Mouse (Mus musculus): ENCODE data around the gene Gm10118.
A peak's percentile ranks its signal among the peaks of the same experiment; 100 is the strongest.

Gene Gm10118

DNA sequence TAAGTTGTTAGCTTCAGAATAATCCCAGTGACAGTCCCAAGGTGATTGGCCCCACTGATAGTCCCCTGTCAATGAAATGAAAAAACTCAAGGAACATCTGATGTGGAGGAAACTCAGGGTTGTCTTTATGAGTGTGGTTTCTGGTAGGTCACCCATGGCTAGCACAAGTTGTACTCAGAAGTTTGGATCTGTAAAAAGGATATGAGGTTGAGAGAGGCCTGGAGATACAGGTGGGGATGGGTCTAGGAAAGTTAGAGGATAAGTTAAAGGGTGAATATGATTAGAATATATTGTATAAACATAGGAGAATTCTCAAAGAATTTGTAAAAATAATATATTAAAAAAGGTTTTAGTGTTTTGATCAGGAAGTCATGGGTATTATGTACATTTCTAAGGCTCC, at the start of gene Gm10118:
TSS of gene Gm10118 (minus strand) at position 101 of the 400 bp plus-strand sequence.
- no peak for DNase-seq

DNA sequence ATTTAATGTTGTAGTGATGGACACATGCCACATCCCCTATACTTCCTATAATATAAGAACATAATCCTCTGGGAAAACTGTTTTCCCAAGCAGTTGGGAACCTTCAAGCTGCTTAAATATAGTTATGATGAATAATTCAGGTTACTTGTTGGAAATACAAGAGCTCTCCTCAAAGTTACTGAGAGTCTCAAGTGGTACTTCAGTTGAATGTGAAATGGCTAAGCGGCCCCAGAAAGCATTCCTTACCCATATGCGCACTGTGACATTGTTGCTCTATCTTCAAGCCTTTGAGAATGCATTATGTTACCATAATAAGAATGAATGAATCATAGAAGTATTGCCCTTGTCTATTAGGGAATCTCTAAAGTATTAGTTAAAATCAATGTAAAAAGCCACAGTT, 45.1 kb upstream of the Gm10118 start:
- DNase-seq, result no peak

DNA sequence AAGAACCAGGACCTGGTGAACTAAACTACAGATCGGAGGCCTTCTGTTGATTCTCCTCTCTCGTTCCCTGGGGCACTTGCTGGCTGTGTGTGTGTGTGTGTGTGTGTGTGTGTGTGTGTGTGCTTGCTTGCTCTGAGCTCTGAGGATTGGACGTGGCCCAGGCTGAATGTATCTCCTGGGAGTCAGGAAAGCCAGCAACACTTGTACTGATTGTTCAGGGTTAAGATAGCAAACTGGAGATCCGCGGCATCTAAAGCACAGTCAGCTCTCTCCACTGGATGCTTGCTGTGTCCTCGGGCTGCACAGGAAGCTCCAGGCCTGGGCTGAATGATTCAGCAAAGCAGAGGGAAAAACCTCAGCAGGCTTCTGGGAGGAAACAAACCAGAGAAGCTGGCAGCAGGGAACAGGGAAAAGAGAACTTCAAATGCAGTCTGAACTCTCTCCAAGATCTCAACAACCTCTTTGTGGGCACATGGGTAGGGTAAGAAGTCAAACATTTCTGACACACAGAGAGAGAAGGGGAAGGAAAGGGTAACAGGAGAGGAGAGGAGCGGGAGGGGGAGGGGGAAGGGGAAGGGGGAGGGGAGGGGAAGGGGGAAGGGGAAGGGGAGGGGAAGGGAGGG, 27.2 kb upstream of the Gm10118 start:
- DNase-seq, result peak; percentile 57 to 58

DNA sequence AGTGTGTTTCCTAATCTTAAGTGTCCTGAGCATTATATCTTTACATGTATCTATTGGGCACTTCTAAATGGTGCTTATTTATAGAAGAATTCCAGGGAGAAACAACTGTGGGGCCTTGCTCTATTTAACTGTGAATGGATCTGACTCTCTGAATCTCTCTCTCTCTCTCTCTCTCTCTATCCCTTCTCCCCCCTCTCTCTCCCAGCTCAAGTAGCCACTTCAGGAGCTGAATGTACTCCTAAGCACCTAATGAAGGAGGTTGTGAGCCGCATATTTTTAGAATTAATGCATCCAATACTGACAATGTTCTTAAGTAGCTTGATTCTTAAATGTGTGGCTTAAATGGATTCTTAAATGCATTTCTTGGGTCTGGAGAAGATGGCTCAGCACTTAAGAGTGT, 24.2 kb upstream of the Gm10118 start:
- no peak for DNase-seq

DNA sequence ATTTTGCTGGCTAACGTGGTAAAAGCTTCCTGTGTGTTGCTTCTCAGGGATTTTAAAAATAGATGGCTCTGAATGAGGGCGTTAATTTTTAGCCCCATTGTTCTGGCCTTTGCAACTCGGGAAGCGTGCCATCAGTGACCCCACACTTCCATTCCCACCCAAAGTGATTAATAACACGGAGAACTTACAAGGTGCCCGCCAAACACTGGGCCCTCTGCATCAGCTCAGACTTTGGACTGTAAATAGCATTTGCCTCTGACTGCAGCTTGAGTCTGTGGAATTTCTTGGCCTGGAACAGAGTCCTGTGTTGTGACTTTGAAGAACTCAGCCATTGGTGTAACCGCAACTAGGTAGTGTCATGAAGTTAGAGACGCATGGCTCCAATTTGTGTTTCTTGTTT, 23.6 kb upstream of the Gm10118 start:
- no peak for DNase-seq

DNA sequence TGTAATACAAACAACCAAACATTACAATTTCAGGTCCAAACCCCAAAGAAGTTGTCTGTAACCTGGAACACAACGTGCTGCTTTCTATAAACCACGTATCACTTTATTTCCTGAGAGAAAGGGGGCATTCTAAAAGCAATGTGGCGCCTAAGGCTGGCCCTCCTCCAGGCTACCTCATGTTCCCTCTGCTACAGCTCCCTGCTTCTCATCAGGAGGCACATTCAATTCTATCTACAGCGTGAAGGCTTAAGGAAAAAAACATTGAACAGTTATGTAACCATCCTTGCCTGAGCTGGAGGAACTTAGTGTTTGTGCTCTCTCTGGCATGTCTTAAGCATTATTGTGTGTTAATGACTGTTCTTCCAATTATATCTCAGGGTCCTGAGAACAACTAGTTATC, 20.0 kb upstream of the Gm10118 start:
- DNase-seq, result peak; percentile 20 to 56

DNA sequence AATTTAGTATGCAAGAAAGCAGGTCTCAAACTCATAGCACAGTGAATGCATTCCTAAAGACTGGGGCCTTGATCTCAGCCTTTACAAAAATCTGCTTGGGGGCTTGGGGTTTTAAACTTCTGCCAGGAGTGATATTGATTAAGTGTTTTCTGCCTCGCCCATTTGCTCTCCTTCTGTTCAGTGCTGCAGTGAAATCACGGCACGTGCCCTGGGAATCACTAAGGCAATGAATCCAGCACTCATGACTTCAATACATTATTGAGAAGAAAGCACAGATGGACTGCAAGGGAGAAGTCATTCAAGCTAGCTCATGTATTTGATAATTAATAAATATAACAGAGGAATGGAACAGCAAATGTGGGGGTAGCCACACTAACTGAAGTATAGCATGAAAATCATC, 18.3 kb upstream of the Gm10118 start:
- DNase-seq, result no peak

DNA sequence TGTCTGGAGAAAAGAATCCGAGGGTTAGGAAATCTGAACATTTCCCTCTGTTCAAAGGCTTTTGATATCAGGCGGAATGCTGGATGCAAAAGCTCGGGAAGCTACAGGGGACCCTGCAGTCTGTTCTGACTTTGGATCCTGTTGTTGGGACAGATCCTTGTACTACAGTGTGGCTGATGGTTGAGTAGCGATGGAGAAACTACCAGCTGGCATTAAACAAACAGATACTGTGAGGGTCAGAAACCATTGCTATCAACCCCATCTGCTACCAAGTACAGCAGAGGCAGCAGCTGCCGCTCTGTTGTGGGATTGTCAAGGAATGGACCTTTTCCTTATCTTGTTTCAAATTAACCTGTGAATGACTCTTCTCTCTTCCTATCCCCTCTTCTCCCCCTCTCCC, 6.7 kb upstream of the Gm10118 start:
- peak; percentile 43 to 58 for DNase-seq

DNA sequence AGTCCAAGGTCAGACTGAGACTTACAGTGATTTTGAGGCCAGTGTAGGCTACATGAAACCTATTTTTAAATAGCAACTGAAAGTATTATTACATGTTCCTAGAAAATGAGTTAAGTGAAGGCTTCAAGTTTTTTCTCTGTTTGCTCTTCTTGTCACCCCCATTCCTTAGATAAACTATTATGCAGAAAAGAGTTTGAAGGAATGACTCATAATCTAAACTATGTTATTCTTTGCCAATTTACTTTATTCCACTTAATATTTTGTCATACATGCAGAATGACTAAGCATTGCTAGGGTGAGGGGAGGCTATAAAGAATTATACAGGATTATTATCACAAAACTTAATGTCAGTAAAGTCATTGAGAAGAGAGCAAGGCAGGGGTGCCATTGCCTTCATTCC, 18.4 kb downstream of the Gm10118 start:
- DNase-seq, result no peak

DNA sequence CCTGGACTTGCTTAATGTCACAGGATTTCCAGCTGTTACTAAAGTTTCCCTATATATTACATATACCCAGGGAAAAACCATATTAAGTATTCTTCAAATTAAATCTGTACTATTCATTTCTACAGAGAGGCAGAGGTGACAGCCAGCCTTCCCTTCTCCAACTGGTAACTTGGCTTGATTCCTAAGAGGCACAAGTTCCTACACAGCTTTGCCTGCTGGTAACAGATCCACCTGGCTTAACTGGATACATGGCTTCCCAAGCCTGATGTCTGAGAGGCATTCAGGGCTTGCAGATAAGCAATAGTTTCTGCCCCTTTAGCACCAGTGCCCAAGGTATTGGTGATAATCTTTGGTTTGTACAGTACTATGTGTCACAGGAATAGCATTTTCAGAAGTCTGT, 27.3 kb downstream of the Gm10118 start:
- DNase-seq, result peak; percentile 10 to 43

DNA sequence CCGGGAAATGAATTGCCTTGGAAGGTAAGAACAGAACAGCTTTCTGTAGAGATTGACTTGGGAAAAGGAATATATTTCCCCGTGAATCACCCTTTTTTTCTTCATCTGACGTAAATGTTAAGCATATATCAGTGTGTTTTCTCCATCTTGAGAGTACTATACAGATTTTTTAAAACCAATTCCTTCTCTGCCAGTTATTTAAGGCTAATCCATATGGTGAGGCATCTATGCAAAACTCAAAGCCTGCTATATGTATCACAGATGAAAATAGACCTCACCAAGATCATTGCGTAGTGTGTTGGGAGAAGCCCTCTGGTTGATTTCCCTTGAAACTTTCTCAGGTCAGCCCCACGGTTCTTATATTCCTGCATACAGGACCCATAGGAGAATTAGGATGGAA, 32.6 kb downstream of the Gm10118 start:
- no peak for DNase-seq

DNA sequence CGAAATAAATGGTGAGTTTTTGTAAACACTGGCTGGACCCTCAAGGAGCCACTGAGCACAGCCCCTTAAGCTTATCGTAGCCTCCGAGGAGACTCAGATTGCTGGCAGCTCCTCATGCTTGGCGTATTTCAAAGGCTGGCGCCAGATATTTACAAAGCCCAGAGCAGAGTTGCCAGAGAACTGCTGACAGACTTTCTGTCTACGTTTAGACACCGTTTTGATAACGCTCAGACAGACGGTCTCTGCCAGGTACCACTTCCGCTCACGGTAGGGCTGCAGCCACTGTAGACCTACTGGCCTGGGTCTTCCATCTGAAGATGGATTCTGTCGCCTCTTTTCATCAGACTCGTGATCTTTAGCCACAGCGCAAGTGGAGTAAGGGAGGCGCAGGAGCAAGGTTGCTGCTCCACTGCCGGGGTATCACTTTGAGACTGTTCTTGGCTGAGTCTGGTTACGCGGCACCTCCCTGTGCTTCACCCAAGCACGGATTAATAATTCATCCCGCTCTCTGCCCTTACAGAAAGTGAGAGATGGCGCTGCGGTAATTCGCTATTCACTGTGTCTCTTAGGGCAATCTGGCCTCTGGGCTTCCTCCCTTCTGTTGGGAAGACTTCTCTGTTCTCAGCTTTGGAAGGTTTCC, 40.7 kb downstream of the Gm10118 start:
- DNase-seq, result peak; percentile 19 to 38

DNA sequence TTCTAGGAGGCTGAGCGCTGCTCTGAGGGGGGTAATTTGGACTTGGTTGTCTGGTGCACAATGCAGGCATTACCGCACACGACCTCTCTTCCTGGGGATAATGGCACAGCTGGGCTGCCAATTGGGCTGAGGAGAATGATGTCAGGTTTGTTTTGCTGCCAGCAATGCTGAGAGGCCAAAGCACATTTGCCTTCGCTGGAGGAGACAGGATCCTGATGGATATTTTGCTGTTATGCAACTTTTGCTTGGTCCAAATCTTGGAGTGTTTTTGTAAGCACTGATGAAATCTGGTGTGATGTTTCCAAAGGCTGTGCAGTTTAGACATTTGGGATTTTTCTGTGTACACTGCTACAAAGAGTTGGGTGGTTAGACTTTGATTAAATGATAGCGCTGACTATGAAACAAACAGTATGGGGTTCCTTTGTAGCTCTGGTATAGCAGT, 46.8 kb downstream of the Gm10118 start:
- peak; percentile 50 to 53 for DNase-seq

Data from cerebellum, postnatal 14 days (tissue).